Mouse (Mus musculus) regulatory T cell (primary cell): Measurements from ENCODE around the gene Gpr158.

Source experiments
- in situ Hi-C: fragments of 300-600 bp; cut with MboI, MseI; formaldehyde crosslinking; loops from one replicate; pipeline ENCODE4 v1.15.1; 2025; ENCODE audit warnings: high pct_unique_total_duplicates

Gene Gpr158

DNA sequence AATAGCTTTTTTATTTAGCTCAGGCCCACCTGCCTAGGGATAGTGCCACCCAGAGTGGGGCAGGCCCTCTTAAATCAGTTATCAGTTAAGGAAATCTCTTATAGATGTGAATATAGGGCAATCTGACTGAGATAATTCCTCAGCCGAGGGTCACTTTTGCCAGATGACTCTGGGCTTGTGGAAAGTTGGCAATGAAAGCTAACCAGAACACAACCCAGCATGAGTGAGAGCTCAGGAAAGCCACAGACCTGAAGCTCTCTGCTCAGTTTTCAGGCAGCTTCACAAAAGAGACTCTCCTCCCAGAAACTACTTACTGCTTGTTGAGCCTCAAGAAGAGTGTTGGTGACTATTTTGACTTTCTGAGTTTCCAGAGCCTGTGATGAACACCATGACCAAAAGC lies 264.8 kb downstream of the Gpr158 start:
- in situ Hi-C loops: no loop called here

DNA sequence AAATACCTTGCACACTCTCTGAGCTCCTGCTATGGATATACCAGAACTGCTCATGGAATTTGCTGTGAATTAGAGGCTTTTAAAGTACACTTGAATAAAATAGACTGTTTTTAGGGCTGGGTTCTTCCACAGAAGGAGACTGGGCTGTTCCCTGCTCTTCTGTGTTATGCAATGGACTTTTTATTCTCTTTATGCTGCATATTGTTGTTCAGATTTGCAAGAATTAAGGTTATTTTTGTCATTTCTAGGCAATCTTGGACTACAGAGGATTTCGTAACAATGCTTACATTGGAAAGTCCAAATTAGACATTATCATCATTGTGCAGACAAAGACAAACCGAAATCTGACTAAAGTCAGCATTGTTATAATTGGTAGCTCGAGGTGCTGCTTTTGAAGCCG lies 298.4 kb downstream of the Gpr158 start:
- in situ Hi-C loops: no loop called here

DNA sequence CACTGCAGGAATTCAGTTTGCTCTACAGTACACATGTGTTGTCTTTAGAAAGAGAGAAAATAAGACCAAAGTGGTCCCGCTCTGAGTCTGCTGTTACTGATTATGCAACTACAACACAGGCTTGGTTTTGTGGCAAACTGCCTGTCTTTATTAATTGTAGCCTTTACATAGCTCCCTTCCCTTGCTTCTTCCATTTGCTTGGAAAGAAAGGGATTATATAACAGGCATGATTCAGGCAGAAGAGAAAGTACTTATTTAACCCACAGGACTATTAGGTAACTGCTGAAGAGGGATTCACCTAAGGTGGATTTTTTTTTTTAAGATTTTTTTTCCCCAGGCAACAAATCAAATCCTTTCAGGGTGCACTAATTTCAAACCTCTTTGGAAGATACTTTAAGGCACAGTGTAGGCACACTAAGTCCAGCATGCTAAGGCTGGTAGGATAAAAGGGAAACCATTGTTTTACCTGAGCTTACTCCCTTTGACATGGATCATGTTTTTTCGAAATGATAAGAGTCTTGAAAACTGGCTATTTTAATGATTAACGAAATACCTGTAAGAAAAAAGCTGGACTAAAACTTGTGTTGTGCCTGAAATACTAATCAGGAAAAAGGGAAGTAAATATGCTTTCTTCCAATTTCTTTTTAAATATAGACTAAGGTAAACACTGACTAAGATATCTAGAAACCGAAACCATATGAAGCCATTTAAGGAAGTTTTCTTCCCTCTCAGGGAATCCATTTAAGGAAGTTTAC lies 308.9 kb downstream of the Gpr158 start:
- in situ Hi-C loops: no loop called here

DNA sequence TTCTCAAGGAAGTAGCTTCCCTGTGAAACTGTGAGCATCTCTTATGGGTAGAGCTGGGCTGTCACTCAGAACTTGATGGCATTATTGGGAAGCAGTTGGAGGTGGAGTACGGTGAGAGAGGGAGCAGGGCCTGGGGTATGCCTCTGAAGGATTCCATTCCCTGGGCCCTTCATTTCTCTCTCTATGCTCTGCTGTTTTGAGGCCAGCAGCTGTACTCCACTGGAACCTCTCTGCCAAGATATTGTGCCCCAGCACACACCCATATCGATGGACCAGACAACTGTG lies 309.4 kb downstream of the Gpr158 start:
- in situ Hi-C loops: no loop called here

DNA sequence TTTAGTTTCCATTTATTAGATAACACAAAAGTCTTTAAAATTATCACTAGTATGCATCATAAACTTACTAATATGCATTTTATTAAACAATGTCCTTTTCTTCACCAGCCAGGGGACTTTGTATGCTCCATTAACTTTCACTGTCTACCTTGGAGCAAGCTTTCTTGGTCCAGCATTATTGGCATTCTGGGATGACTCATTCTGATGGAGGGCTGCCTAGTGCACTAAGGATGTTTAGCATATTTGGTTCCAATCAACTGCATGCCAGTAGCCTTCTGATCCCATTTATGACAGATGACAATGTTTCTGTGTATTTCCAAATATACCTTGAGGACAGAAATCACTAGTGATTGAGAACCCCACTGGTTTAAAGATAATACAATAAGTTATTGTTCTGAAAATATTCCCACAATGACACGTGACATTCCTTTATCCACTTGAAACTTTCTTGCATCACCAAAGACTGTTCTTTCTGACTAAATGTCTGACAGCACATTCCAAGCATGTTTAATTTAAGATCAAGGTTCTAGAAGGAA lies 313.5 kb downstream of the Gpr158 start:
- in situ Hi-C loops: no loop called here

DNA sequence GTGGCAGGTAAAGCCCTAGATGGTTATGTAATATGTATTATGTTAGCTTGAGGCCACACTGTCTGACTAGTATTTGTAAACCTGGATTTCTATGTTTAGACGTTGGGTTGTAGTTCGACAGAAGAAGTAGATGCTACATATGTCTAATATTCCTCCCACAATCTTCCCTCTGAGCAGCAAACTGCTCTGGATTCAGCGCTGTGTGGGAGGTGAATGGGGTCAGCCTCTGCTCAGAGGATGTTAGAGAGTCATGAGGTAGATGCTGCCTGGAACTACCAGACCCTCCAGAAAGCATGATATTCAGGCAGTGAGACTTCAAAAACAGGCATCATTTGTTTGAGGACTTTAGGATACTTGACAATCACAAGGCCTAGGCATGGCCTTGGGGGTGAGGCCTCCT lies 317.4 kb downstream of the Gpr158 start:
- in situ Hi-C loops: no loop called here

DNA sequence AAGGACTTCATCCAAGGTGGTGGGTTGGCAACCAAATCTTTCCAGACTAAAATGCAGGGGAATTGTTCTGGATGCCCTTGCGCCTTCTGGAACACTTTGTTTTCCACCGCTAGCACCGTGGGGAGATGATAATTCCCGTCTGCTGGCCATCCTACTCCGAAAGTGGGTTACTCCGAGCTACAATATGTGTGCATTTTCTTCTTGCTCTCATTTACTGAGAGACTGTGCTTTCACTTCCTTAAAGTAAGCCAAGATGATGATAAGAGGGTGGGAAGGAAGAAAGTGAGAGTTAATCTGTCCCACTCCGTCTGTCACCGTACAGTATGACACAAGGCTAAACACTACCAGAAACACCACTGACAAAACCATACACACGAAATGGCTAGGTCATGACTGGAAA lies 325.8 kb downstream of the Gpr158 start:
- in situ Hi-C loops: no loop called here

DNA sequence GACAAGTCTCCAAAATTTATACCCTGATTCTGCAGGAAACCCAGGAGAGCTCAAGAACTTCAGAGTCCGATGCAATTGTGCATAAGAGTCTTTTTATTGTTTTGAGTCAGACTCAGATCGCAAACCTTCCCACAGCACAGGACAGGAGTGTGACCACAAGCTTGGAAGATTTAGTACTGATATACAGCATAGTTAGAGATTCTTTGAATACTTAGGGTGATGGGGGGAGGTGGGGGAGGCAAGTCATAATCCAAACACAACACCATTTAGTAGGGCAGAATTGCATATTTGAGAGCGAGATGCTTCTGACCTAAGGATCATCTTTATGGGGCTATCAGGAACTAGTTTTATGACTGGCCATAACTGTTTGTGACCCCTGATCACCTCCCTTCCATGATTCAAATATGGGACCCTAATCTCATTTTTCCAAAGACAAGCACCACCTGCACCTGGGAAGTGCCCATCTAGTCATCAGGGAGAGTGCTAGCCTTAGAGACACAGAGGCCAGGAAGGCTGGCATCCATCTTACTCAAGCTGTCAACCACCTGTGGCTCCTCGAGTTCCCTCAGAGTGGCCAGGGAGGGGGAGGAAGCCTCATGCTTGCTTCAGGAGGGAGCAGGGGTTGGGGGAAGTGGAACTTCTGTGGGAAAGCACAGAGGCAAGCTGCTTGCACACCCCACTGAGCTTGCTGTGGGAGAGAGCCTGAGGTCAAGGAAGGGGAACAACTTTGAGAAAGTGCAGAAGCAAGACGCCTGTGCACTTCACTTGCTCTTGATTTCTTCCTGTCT lies 326.7 kb downstream of the Gpr158 start:
- in situ Hi-C loops: no loop called here

DNA sequence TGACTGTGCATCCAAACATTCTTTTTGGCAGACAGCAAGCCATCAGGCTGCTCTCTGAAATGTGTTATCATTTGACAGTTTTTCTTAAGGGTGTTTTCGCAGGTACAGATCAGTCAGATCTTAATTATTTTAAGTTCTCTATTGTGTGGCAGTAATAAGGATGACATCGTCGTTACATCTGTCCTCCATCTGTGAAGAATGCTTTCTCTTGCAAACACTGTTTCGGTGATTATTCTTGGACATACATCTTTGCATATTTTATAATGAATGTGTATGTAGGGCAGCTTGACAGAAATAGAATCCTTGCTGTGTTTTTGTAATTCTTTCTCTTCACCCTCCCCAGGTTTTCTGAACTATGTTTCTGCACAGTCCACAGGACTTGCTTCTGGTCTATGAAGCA lies 360.7 kb downstream of the Gpr158 start:
- in situ Hi-C loops: no loop called here

DNA sequence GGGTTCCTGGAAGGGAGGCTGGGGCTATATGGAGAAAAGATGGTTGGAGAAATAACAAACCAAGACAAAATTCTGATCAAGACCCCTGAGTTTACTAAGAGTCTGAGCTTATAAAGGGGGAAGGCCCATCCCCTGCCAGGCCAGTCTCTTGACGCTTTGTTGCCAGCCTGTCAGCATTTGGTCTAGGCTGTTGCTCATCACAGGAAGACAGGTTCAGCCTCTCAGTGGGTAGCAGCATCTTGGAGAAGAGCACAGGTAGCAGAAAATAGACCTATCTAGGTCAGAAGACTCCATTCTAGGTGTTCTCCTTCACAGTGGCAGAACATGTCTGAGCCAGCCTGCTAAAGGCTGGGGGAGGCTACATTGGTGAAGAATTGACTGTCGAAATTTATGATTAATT lies 416.4 kb downstream of the Gpr158 start:
- in situ Hi-C loops: no loop called here

DNA sequence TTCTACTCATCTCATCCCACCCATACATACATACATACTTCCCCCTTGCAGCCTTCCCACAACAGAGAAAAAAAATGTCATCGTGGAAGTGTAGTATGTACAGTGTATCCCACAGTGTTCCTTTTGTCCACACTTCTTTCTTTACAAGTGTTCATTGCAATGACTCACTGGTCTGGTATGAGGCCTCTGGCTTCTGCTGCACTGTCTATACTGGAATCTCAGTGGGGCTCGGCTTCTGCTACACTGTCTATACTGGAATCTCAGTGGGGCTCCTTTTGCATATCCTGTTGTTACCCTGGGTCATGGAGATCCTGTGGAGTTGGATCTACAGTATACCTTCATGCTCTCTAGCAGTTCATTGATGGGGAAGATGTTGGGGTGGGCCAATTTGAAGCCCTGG lies 425.8 kb downstream of the Gpr158 start:
- in situ Hi-C loops: no loop called here

DNA sequence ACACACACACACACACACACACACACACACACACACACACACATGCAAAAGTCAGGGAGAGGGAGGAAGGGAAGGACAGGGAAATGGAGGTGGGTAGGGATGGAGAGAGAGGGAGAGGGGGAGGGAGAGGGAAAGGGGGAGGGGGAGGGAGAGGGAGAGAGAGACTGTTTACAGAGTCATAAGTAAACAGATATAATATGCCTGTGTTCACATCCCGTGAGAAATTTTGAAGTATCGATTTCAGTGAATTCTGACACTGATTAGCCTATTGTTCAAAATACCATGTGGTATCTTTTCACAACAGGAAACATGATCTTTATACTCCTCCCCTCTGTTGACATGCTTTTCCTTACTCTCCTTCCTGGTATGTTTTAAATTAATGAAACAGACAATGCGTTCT lies 432.3 kb downstream of the Gpr158 start:
- in situ Hi-C loops: no loop called here

DNA sequence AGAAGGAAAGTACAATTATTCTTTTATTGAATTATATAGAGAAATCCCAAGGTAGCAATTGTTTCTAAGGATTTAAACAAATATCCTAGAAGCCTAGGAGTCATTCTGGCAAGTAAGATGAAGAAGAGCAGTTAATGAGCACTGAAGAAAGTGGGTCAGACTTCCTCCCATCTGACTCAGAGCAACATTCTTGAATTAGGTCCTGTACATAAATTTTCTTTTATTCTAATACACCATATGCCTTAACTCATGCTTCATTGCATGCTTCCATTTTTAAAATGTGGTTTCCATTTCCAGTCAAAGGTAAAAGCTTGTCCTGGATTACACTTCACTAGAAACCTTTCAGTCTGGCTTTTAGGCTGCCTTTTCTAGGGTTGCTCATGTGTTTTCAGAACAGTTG lies 432.7 kb downstream of the Gpr158 start:
- in situ Hi-C loops: no loop called here

DNA sequence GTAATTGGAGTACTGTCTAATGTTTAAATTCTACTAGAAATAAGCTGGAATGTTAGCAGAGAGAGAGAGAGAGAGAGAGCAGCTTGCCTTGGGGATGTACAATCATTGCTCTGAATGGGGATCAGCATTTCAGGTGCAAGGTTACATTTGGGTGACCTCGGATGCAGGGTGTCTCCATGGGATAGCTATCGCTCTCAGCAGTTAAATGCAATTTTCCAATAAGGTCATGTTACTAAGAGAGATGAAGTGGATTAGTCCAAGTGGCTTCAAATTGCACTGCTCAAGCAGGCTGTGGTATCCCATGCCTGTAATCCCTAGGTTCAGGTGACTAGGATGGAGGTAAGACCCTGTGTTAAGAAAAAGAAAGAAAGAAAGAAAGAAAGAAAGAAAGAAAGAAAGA lies 441.2 kb downstream of the Gpr158 start:
- in situ Hi-C loops: no loop called here

DNA sequence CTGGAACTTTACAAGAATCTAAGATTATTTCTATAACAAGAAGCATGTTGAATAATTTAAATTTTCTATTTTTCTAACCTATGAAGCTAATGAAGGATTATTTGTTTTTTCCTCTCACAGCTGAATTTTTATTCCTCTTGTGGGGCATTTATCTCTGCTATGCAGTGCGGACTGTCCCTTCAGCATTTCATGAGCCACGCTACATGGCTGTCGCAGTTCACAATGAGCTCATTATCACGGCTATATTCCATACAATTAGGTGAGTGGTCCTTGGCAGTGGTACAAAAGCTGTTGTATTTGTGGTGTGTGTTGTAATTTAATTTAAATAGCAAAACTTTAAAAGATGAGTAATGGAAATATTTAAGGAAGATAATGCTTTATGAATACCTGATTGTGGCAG lies 443.1 kb downstream of the Gpr158 start:
- in situ Hi-C loops: no loop called here

DNA sequence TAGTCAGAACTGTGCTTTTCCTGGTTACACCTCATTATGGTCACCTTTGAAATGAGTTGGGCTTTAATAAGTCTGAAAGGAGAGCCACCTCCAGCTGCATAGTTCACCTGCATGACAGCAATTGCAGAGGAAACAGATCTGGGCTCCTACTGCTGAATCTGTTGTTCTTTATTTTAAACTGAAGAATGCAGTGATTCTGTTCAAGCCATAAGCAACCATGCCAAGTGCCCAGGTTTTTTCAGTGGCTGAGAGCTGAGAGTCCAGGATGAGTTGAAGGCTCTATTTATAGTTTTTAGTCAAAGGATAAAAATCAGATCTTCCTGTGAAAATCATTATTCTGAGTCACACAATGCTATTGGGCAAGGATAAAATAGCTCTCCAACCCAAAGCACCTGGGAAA lies 496.7 kb downstream of the Gpr158 start:
- in situ Hi-C loops: no loop called here
